Mouse (Mus musculus) midbrain, embryonic 16.5 days (tissue): ENCODE results near the gene Tiam2. TPM values are rescaled to one million over a fixed set of nuclear protein-coding genes. Genes with fewer than 3 reads are reported as not detected.
"Not testable (repeated sequence)": the region's sequence is repeated elsewhere in the genome, so short reads cannot be mapped to it uniquely, and the experiment has no call there.

ENCODE experiments used
- ATAC-seq: fragments of 200-750 bp; cut with Nextera tagmentation; 2 replicates; pipeline ENCODE4 v1.8.0; 2017; ENCODE audit warnings: moderate TSS enrichment
- H3K27ac ChIP-seq: fragments of 300-500 bp; sonication (generic); 2 replicates; pipeline ENCODE4 v1.5.1; 2014; ENCODE audit warnings: mild to moderate bottlenecking, low read length, mixed read lengths
- H3K27me3 ChIP-seq: fragments of 300-500 bp; sonication (generic); 2 replicates; pipeline ENCODE4 v1.6.1; 2014; ENCODE audit warnings: low read depth, low read length, mixed read lengths; ENCODE audit not compliant: control insufficient read depth, insufficient read depth
- H3K36me3 ChIP-seq: fragments of 300-500 bp; sonication (generic); 2 replicates; pipeline ENCODE4 v1.6.1; 2014; ENCODE audit warnings: mild to moderate bottlenecking, low read length, moderate library complexity, mixed read lengths; ENCODE audit not compliant: control insufficient read depth, insufficient read depth
- H3K4me1 ChIP-seq: fragments of 300-500 bp; sonication (generic); 2 replicates; pipeline ENCODE4 v1.6.1; 2014; ENCODE audit warnings: mild to moderate bottlenecking, low read length, mixed read lengths; ENCODE audit not compliant: control insufficient read depth, insufficient read depth
- H3K4me2 ChIP-seq: fragments of 300-500 bp; sonication (generic); 2 replicates; pipeline ENCODE4 v1.6.1; 2014; ENCODE audit warnings: mild to moderate bottlenecking, low read length, mixed read lengths
- H3K4me3 ChIP-seq: fragments of 300-500 bp; sonication (generic); 2 replicates; pipeline ENCODE4 v1.5.1; 2014; ENCODE audit warnings: low read depth, mild to moderate bottlenecking, low read length, moderate library complexity, mixed read lengths
- H3K9ac ChIP-seq: fragments of 300-500 bp; sonication (generic); 2 replicates; pipeline ENCODE4 v1.6.1; 2014; ENCODE audit warnings: low read depth, low read length, mixed read lengths
- H3K9me3 ChIP-seq: fragments of 300-500 bp; sonication (generic); replicated peaks from 2 replicates; pipeline ENCODE4 v1.6.1; 2014; ENCODE audit warnings: mild to moderate bottlenecking, low read length, mixed read lengths; ENCODE audit not compliant: control insufficient read depth, poor library complexity, severe bottlenecking
- WGBS: fragments of 180-500 bp; shearing (Covaris S2); extraction: QIAGEN DNeasy Blood & Tissue Kit; methylation state at CpG from one replicate; pipeline ENCODE4 v1.1.7; 2014; 5-methylcytosine and 5-hydroxymethylcytosine counted together
- polyA plus RNA-seq: library from polyadenylated mRNA; unstranded; fragments of >200 nt; fragmentation: Nextera tagmentation; extraction: Ambion mirVana; gene quantifications from 2 replicates; pipeline ENCODE4 v1.2.1, GENCODE M21; 2015

Tiam2 gene
- polyA plus RNA-seq, 1 experiment from 2014 or later: 4.7 TPM

- Histone ChIP-seq H3K36me3 (no peaks in the 10 kb centered on the region), H3K27me3 (no peaks in the 10 kb centered on the region), H3K9ac (no peak overlapping the region), H3K4me2 (no peak overlapping the region), H3K27ac (no peak overlapping the region), H3K4me1 (peaks cover 9% of the 10 kb centered on the region; the same call in 1 of the 2 replicates), H3K4me3 (no peak overlapping the region), H3K9me3 (no peaks in the 10 kb centered on the region)
- 90% methylated on average over 5 of the region's 5 CpGs for WGBS
- ATAC-seq: no peak
Measured at GRCm38 (mm10) chr17:3349331-3349730, 23.0 kb downstream of the Tiam2 start.

- H3K4me3 ChIP-seq: no peak overlapping the region
- ATAC-seq: no peak
- H3K4me2 ChIP-seq: no peak overlapping the region
- no peak overlapping the region for H3K27ac ChIP-seq
- H3K9me3 ChIP-seq: no peaks in the 10 kb centered on the region
- 80% methylated on average over 12 of the region's 12 CpGs for WGBS
- H3K4me1 ChIP-seq: peaks cover 6% of the 10 kb centered on the region; the same call in 1 of the 2 replicates
- H3K27me3 ChIP-seq: no peaks in the 10 kb centered on the region
- H3K9ac ChIP-seq: no peak overlapping the region
- H3K36me3 ChIP-seq: no peaks in the 10 kb centered on the region
Measured at GRCm38 (mm10) chr17:3349939-3350338, 23.6 kb downstream of the Tiam2 start.

DNA sequence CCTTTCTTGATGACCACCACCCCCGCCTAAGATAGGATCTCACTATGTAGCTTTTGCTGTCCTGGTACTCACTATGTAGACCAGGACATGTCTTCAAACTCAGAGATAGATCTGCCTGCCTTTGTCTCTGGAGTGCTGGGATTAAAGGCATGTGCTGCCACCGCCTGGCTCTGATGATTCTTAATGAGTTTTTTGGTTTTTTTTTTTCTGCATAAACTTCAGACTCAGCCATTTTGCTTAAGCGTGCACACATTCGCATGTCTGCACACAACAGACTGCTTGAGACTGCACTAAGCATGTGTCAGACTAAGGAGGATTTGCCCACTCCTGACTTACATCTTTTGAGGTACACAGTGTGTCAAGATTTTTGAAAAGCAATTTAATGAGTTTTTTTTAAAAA, 24.0 kb downstream of the Tiam2 start:
- Histone ChIP-seq H3K27me3 (no peaks in the 10 kb centered on the region), H3K9ac (no peak overlapping the region), H3K4me1 (peaks cover 2% of the 10 kb centered on the region; the same call in 1 of the 2 replicates), H3K4me3 (no peak overlapping the region), H3K4me2 (no peak overlapping the region), H3K27ac (no peak overlapping the region), H3K36me3 (no peaks in the 10 kb centered on the region), H3K9me3 (no peaks in the 10 kb centered on the region)
- WGBS: 83% methylated on average over 4 of the region's 4 CpGs
- no peak for ATAC-seq

DNA sequence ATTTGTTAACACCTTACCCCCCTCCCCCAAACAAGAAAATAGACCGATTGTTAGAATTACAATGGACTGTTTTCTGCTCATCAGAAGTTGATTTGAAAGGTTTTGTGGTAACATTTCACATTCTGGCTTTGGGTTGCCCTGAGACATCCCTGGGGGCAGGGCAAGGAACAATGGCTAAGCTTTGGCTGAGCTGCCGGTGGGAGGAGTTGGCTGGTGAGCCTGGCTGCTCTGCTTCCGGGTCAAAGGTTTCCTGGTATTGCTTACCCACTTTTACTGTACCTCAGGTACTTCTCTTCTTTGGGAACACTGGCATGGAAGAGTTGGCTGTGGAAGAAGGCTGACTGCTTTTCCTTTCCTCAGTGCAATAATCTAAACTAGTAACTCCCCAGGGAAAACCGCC, 25.3 kb downstream of the Tiam2 start:
- Histone ChIP-seq H3K4me2 (no peak overlapping the region), H3K9me3 (no peaks in the 10 kb centered on the region), H3K4me3 (no peak overlapping the region), H3K36me3 (no peaks in the 10 kb centered on the region), H3K27me3 (no peaks in the 10 kb centered on the region), H3K4me1 (no peaks in the 10 kb centered on the region), H3K9ac (no peak overlapping the region), H3K27ac (no peak overlapping the region)
- ATAC-seq: no peak
- WGBS: 62% methylated on average over 4 of the region's 4 CpGs

- ATAC-seq, H3K9ac ChIP-seq, H3K4me2 ChIP-seq, H3K27me3 ChIP-seq, H3K4me3 ChIP-seq, H3K4me1 ChIP-seq, H3K27ac ChIP-seq, H3K9me3 ChIP-seq, H3K36me3 ChIP-seq: not testable (repeated sequence)
- 98% methylated on average over 8 of the region's 10 CpGs for WGBS
Measured at GRCm38 (mm10) chr17:3353141-3353540, 26.8 kb downstream of the Tiam2 start.

DNA sequence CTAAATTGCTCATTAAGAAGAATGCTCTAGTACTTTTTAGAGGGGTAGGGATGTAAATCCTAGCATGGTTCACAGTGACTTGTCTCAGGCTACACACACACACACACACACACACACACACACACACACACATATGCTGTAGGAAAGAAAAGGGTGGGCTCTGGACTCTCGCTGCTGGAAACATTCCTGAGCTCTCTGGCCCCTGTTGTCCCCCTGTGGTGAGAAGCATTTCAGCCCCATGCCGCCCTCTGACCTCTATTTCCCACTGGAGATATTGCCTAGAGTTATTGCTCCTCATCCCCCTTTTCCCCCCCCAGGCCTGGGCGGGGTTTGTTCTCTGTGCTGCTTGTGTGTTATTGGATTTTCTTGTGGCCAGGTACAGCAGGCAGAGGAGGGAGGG, 28.5 kb downstream of the Tiam2 start:
- H3K36me3 ChIP-seq: no peaks in the 10 kb centered on the region
- no peak for ATAC-seq
- no peaks in the 10 kb centered on the region; the same call in 1 of the 2 replicates for H3K4me1 ChIP-seq
- no peak overlapping the region for H3K27ac ChIP-seq
- no peaks in the 10 kb centered on the region for H3K9me3 ChIP-seq
- no peak overlapping the region for H3K4me3 ChIP-seq
- WGBS: 38% methylated on average over 3 of the region's 3 CpGs
- no peak overlapping the region for H3K9ac ChIP-seq
- no peaks in the 10 kb centered on the region for H3K27me3 ChIP-seq
- no peak overlapping the region for H3K4me2 ChIP-seq

DNA sequence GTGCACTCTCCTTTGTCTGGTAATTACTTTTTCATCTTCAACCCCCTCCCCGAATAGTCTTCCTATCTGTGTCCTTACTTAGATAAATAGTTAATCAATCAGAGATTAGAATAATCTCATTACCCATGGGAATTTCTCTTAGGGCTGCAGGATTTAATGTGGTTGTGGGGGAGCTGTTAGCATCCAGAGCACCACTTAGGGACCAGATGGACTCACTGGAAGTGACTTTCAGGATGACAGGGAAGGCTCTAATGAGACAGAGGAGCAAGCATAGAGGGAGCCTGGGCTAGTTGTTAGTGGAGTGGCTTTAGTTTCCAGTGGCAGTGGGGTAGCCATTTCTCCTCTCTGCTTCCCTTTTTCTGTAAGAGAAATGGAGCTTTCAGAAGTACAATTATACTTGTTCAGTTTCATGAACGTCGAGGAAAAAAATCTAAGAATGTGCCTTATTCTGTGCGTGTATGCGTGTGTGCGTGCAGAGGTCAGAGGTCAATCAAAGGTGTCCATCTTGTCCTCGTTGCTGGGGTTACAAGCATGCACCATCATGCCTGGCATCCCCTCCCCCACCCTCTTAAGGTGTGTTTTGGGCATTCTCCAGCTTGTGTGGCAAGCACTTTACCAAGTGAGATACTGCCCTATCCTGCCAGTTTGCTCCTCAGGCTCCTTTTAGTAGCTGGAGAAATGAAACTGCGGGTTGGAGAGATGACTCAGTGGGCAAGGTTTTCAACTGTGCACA, 30.4 kb downstream of the Tiam2 start:
- H3K9me3 ChIP-seq: no peaks in the 10 kb centered on the region
- no peak overlapping the region for H3K9ac ChIP-seq
- ATAC-seq: no peak
- H3K4me3 ChIP-seq: no peak overlapping the region
- no peak overlapping the region for H3K27ac ChIP-seq
- H3K4me1 ChIP-seq: no peaks in the 10 kb centered on the region; the same call in 1 of the 2 replicates
- H3K27me3 ChIP-seq: no peaks in the 10 kb centered on the region
- no peaks in the 10 kb centered on the region for H3K36me3 ChIP-seq
- WGBS: 74% methylated on average over 8 of the region's 8 CpGs
- H3K4me2 ChIP-seq: no peak overlapping the region

- Histone ChIP-seq H3K4me3 (no peak overlapping the region), H3K27ac (no peak overlapping the region), H3K9ac (no peak overlapping the region), H3K4me1 (no peaks in the 10 kb centered on the region; the same call in 1 of the 2 replicates), H3K27me3 (no peaks in the 10 kb centered on the region), H3K9me3 (no peaks in the 10 kb centered on the region), H3K36me3 (no peaks in the 10 kb centered on the region), H3K4me2 (no peak overlapping the region)
- 33% methylated on average over 1 of the region's 1 CpGs for WGBS
- no peak for ATAC-seq
Measured at GRCm38 (mm10) chr17:3360236-3360635, 33.9 kb downstream of the Tiam2 start.

- Histone ChIP-seq H3K27ac (no peak overlapping the region), H3K4me3 (no peak overlapping the region)
- 86% methylated on average over 2 of the region's 2 CpGs for WGBS
Measured at GRCm38 (mm10) chr17:3361751-3362150, 35.4 kb downstream of the Tiam2 start.

More at GRCm38 (mm10) chr17:3361751-3362150, 35.4 kb downstream of the Tiam2 start:
- H3K9me3 ChIP-seq: no peaks in the 10 kb centered on the region
- H3K27me3 ChIP-seq: no peaks in the 10 kb centered on the region
- no peaks in the 10 kb centered on the region for H3K36me3 ChIP-seq
- H3K9ac ChIP-seq: no peak overlapping the region
- H3K4me2 ChIP-seq: no peak overlapping the region
- ATAC-seq: no peak
- no peaks in the 10 kb centered on the region; the same call in 1 of the 2 replicates for H3K4me1 ChIP-seq
